Mouse (Mus musculus) neural tube, embryonic 12.5 days (tissue): Measurements from ENCODE around the gene Ssh1. TPM values are rescaled to one million over a fixed set of nuclear protein-coding genes. Genes with fewer than 3 reads are reported as not detected.

Source experiments
- ATAC-seq: fragments of 200-750 bp; cut with Nextera tagmentation; 2 replicates; pipeline ENCODE4 v1.8.0; 2017; ENCODE audit warnings: low read depth, mild to moderate bottlenecking, moderate TSS enrichment, moderate library complexity; ENCODE audit not compliant: low FRiP score
- H3K27ac ChIP-seq: fragments of 300-500 bp; sonication (generic); 2 replicates; pipeline ENCODE4 v1.5.1; 2016
- H3K27me3 ChIP-seq: fragments of 300-500 bp; sonication (generic); replicated peaks from 2 replicates; pipeline ENCODE4 v1.6.1; 2016; ENCODE audit warnings: mild to moderate bottlenecking
- H3K36me3 ChIP-seq: fragments of 300-500 bp; sonication (generic); 2 replicates; pipeline ENCODE4 v1.6.1; 2016; ENCODE audit warnings: mild to moderate bottlenecking
- H3K4me1 ChIP-seq: fragments of 300-500 bp; sonication (generic); 2 replicates; pipeline ENCODE4 v1.6.1; 2016
- H3K4me2 ChIP-seq: fragments of 300-500 bp; sonication (generic); replicated peaks from 2 replicates; pipeline ENCODE4 v1.6.1; 2016; ENCODE audit warnings: mild to moderate bottlenecking
- H3K4me3 ChIP-seq: fragments of 300-500 bp; sonication (generic); 2 replicates; pipeline ENCODE4 v1.5.1; 2016
- H3K9ac ChIP-seq: fragments of 300-500 bp; sonication (generic); 2 replicates; pipeline ENCODE4 v1.6.1; 2016; ENCODE audit warnings: mild to moderate bottlenecking
- H3K9me3 ChIP-seq: fragments of 300-500 bp; sonication (generic); 2 replicates; pipeline ENCODE4 v1.6.1; 2016; ENCODE audit warnings: mild to moderate bottlenecking
- WGBS: fragments of 180-500 bp; shearing (Covaris S2); methylation state at CpG from one replicate; pipeline ENCODE4 v1.1.7; 2016; 5-methylcytosine and 5-hydroxymethylcytosine counted together
- polyA plus RNA-seq: library from polyadenylated mRNA; unstranded; fragments of >200 nt; fragmentation: Nextera tagmentation; extraction: Ambion mirVana; gene quantifications from 2 replicates; pipeline ENCODE4 v1.2.1, GENCODE M21; 2016

Gene Ssh1
- polyA plus RNA-seq, 1 experiment from 2014 or later: 21.0 TPM

DNA sequence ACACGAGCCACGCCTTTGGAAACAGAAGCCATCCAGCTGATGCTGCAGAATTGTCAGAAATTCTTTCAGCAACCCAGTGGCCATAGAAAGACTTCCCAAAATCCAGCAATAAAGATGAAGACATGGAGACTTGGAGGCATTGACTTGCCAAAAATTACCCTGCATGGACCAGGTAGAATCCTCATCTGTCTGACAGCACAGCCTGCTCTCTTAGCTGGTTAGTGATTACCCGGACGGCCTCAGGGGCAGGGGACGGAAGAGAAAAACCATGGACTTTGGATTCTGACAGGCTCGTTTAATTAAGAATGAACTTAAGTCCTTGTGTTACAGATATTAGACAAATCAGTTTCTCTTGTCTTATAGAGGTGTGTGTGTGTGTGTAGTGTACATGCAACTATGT lies 83.0 kb downstream of the Ssh1 start:
- Histone ChIP-seq H3K4me2 (no peak overlapping the region), H3K4me3 (no peak overlapping the region), H3K4me1 (peaks cover 15% of the 10 kb centered on the region), H3K27ac (no peak overlapping the region), H3K9me3 (no peaks in the 10 kb centered on the region), H3K27me3 (no peaks in the 10 kb centered on the region), H3K36me3 (no peaks in the 10 kb centered on the region), H3K9ac (no peak overlapping the region)
- whole genome bisulfite sequencing: 80% methylated on average over 6 of the region's 6 CpGs
- no peak for ATAC-seq

DNA sequence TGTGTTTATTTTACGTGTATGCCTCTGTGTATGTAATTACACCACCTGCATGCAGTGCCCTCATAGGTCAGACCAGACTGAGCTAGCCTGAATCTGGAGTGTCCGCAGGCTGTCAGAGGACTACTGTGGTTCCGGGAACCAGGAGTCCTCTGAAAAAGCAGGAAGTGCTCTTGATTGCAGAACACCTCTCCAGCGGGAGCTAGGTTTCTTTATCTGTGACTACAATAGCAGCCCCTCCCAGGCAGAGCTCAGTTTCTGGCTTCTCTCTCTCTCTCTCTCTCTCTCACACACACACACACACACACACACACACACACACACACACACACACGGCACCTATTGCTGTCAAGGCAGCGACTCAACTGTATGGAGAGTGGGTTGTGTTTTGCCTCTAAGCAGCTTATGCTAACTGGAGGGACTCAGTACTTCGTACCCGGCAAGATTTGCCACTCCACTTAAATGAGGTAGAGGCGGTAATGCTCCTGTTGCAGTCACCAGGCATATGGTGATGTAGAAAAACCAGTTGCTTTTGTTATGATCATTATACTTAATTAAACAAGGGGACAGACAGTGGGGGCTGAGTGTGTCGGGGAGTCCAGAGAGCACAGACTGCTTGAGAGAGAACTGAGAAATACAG lies 83.5 kb downstream of the Ssh1 start:
- H3K36me3 ChIP-seq: no peaks in the 10 kb centered on the region
- H3K27ac ChIP-seq: no peak overlapping the region
- H3K27me3 ChIP-seq: no peaks in the 10 kb centered on the region
- 42% methylated on average over 10 of the region's 10 CpGs for WGBS
- no peak for ATAC-seq
- H3K4me3 ChIP-seq: no peak overlapping the region
- H3K4me1 ChIP-seq: peaks cover 20% of the 10 kb centered on the region
- H3K9ac ChIP-seq: no peak overlapping the region
- no peaks in the 10 kb centered on the region for H3K9me3 ChIP-seq
- H3K4me2 ChIP-seq: no peak overlapping the region

DNA sequence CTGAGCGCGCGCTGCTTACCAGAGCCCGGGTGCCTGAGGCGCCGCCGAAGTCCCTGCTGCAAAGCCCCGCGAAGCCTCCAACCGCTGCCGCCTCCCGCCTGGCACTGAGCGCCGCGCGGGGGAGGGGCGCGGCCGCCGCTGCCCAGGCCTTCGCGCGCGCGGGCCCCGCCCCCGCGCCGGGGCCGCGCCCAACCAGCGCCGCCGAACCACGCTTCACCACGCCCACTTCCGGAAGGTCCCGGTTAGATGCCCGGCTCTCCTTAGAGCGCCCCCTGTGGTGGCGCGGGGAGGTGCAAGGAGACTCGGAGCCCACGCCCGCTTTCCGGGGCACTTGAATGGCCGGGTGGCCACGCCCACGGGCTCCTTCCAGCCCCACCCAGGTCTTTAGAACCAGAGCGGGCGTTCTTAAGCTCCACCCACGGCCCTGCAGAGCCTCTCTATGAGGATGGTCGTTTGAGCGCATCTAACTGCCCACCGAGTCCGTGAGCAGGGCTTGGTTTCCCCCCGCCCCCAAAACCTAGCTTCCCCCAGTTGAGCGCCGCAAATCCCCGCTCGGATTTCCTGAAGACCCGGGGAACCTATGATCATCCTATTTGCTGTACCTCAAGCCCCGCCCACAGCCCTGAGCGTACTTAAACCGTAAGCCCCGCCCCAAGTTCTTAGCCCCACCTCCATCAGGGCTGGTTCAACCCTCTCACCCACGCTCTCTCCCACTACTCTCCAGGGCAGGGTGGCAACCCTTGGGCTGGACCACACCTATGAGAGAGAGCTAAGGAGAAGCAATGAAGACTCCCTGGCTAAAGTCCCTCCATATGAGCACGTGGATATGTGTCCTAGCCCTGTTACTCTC lies 84.9 kb downstream of the Ssh1 start, which contains the start of gene Coro1c:
Coro1c (minus strand) TSS at position 167 of the 850 bp plus-strand sequence.
- peak within 1 kb of the TSS; percentile 65 for H3K4me2 ChIP-seq
- H3K27ac ChIP-seq: peak within 1 kb of the TSS; percentile 98
- no peaks in the 10 kb centered on the region for H3K36me3 ChIP-seq
- peak; percentile 85 for ATAC-seq
- peaks cover 31% of the 10 kb centered on the region for H3K4me1 ChIP-seq
- WGBS: under 1% methylated on average over 68 of the region's 68 CpGs
- no peaks in the 10 kb centered on the region for H3K27me3 ChIP-seq
- H3K4me3 ChIP-seq: peak within 1 kb of the TSS; percentile 94
- H3K9me3 ChIP-seq: no peaks in the 10 kb centered on the region
- H3K9ac ChIP-seq: peak within 1 kb of the TSS; percentile 96

DNA sequence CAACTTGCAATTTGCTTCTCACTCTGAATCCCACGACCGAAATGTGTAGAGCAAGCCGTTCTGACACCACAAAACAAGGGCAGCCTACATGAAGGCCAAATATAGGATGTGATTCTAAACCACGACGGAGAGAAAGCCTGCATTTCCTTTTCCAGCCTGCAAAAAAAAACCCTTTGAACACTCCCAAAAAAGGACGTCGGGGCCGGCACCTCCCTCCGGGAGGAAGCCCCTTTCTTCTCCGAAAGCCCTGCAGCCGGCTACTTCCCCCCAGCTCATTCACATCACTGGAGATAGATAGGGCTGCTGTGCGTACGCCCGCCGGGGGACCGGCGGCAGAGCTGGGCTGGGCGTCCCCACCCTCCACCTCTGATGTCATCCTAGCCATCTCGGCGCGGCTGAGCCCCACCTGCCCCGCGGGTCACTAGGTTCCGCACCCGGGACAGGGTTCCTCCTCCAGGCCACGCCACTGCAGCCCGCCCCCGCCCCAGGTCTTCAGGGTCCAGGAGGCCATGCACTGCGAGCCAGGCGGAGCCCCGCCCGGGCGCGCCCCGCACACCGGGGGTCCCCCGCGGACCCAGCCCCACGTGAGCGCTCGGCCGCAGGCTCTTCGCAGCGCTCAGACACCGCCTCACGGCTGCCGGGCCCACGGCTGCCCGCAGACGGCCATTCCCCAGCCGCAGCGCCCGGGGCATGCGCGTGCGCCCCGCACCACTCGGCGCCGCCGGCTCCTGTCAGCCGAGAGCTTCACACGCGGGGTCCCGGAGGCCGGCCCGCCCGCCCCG lies 85.7 kb downstream of the Ssh1 start:
- peak; percentile 72 for ATAC-seq
- H3K36me3 ChIP-seq: no peaks in the 10 kb centered on the region
- peak overlapping the region; percentile 94 for H3K4me3 ChIP-seq
- no peaks in the 10 kb centered on the region for H3K9me3 ChIP-seq
- H3K4me1 ChIP-seq: peaks cover 39% of the 10 kb centered on the region
- under 1% methylated on average over 69 of the region's 69 CpGs for WGBS
- H3K9ac ChIP-seq: peak overlapping the region; percentile 96
- H3K27ac ChIP-seq: peak overlapping the region; percentile 98
- no peaks in the 10 kb centered on the region for H3K27me3 ChIP-seq
- peak overlapping the region; percentile 65 for H3K4me2 ChIP-seq

DNA sequence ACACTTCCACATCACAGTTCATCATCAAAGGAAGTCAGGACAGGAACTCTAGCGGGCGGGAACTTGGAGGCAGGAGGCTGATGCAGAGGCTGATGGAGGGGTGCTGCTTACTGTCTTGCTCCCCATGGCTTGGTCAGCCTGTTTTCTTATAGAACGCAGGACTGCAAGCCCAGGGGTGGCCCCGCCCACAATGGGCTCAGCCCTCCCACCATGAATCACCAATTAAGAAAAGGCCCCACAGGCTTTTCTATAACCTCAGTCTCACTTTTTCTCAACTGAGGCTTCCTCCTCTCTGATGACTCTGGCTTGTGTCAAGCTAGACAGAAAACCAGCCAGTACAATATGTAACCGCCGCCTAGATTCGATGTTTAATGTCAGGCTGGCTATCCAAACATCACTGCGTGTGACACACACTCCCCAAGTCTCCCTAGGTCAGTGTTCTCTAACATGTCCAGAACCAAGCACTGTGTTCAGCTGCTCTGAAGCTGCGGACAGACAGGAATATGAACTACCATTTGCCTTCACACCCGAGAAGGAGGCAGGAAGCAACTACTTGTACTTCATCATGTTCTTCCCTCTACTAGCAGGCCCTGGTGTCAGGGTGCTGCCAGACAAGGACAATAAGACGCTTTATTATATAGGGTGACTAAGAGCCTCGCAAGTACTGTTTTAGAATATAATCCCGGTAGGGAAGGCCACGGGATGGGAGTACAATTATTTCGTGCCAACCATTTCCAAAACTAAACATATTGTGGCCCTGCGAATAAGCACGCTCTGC lies 86.5 kb downstream of the Ssh1 start:
- WGBS: 19% methylated on average over 17 of the region's 17 CpGs

DNA sequence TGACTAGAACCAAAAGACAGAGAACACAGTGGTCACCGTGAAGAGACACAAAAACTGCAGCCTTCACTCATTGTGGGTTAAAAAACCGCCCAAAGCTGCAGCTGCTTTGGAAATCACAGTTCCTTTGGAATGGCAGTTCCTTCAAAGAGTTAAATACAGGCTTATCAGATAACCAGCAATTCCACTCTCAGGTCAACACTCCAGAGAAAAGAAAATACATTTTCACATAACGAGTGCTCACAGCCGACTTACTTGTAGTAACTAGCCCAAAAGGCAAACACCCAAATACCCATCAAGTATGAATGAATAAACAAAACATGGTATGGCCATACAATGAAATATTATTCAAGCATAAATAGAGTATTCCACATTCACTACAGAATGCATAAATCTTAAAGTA lies 88.7 kb downstream of the Ssh1 start:
- H3K36me3 ChIP-seq: no peaks in the 10 kb centered on the region
- ATAC-seq: no peak
- peak overlapping the region; percentile 65 for H3K4me2 ChIP-seq
- no peaks in the 10 kb centered on the region for H3K9me3 ChIP-seq
- WGBS: 59% methylated on average over 4 of the region's 4 CpGs
- no peak overlapping the region for H3K27ac ChIP-seq
- H3K9ac ChIP-seq: no peak overlapping the region
- no peak overlapping the region for H3K4me3 ChIP-seq
- H3K4me1 ChIP-seq: peaks cover 58% of the 10 kb centered on the region
- no peaks in the 10 kb centered on the region for H3K27me3 ChIP-seq

More for the DNA sequence above, 86.5 kb downstream of the Ssh1 start:
- no peaks in the 10 kb centered on the region for H3K27me3 ChIP-seq
- H3K36me3 ChIP-seq: no peaks in the 10 kb centered on the region
- H3K4me2 ChIP-seq: peak overlapping the region; percentile 65
- H3K9me3 ChIP-seq: no peaks in the 10 kb centered on the region
- H3K9ac ChIP-seq: peak overlapping the region; percentile 96
- peak overlapping the region; percentile 94 for H3K4me3 ChIP-seq
- no peak for ATAC-seq
- H3K4me1 ChIP-seq: peaks cover 47% of the 10 kb centered on the region
- peak overlapping the region; percentile 98 for H3K27ac ChIP-seq

GRCm38 (mm10) chr5:113902983-113903382 lies 90.7 kb downstream of the Ssh1 start:
- H3K4me1 ChIP-seq: peaks cover 70% of the 10 kb centered on the region

DNA sequence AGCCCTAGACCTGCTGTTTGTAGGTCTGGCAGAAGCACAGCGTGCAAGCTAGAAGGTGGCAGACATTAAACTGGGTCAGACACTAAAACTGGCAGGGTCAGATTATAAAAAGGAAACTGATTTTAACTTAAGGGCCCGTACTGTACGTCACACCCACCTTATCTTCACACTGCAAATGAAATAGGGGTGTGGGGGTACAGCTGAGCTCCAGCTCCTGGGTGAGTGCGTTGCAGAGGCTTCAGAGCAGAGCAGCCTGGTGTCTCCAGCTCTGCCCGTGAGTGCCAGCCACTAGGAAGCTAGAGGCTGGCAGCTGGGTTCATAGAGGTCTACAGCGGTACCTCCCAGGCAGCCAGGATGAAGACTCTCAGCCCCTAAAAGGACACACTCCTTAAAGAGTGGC lies 91.7 kb downstream of the Ssh1 start:
- Histone ChIP-seq H3K9ac (no peak overlapping the region), H3K27me3 (no peaks in the 10 kb centered on the region), H3K4me2 (no peak overlapping the region), H3K36me3 (no peaks in the 10 kb centered on the region), H3K9me3 (no peaks in the 10 kb centered on the region), H3K27ac (peak overlapping the region; percentile 32; the same call in 1 of the 2 replicates), H3K4me3 (no peak overlapping the region), H3K4me1 (peaks cover 69% of the 10 kb centered on the region)
- ATAC-seq: no peak
- WGBS: 85% methylated on average over 6 of the region's 6 CpGs

More at GRCm38 (mm10) chr5:113902983-113903382, 90.7 kb downstream of the Ssh1 start:
- Histone ChIP-seq H3K4me3 (no peak overlapping the region), H3K36me3 (no peaks in the 10 kb centered on the region), H3K27ac (no peak overlapping the region), H3K9ac (no peak overlapping the region), H3K4me2 (no peak overlapping the region), H3K27me3 (no peaks in the 10 kb centered on the region), H3K9me3 (no peaks in the 10 kb centered on the region)
- WGBS: 81% methylated on average over 5 of the region's 5 CpGs
- ATAC-seq: no peak

- Histone ChIP-seq H3K4me2 (no peak overlapping the region), H3K4me1 (peaks cover 61% of the 10 kb centered on the region), H3K9me3 (no peaks in the 10 kb centered on the region), H3K9ac (no peak overlapping the region), H3K36me3 (0 out of 2 replicates have a peak, but pooled peaks cover under 1% of the 10 kb centered on the region), H3K27ac (no peak overlapping the region), H3K27me3 (no peaks in the 10 kb centered on the region), H3K4me3 (no peak overlapping the region)
- WGBS: 57% methylated on average over 8 of the region's 8 CpGs
- 0 out of 2 replicates have a peak, but pooled peaks have one; percentile 48 for ATAC-seq
These were observed 92.6 kb downstream of the Ssh1 start for GRCm38 (mm10) chr5:113901074-113901571.

DNA sequence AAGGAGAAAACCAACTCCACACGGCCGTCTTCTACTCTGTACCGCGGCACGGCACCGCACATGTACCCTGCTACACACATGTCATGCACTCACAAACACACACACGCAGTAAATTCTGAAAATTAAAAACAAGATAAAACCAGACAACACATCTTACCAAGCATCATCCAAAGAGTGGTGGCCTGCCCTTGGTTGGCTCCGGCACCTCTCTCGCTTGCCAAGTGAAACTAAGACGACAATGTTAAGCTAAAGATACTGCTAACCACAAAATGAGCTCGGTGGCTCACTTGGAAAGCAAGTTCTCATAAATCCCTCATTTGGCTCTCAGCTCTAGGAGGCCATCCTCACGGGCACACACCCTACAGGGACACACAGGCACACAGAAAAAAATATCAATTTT lies 94.2 kb downstream of the Ssh1 start:
- Histone ChIP-seq H3K27me3 (no peaks in the 10 kb centered on the region), H3K4me3 (no peak overlapping the region), H3K4me1 (peaks cover 51% of the 10 kb centered on the region), H3K36me3 (0 out of 2 replicates have a peak, but pooled peaks cover 4% of the 10 kb centered on the region), H3K27ac (no peak overlapping the region), H3K9me3 (no peaks in the 10 kb centered on the region), H3K4me2 (no peak overlapping the region), H3K9ac (no peak overlapping the region)
- 95% methylated on average over 12 of the region's 12 CpGs for WGBS
- no peak for ATAC-seq

- Histone ChIP-seq H3K9ac (no peak overlapping the region), H3K27me3 (no peaks in the 10 kb centered on the region), H3K36me3 (0 out of 2 replicates have a peak, but pooled peaks cover 4% of the 10 kb centered on the region), H3K4me1 (peaks cover 40% of the 10 kb centered on the region), H3K4me3 (no peak overlapping the region), H3K27ac (no peak overlapping the region), H3K9me3 (no peaks in the 10 kb centered on the region), H3K4me2 (no peak overlapping the region)
- WGBS: 85% methylated on average over 7 of the region's 7 CpGs
- no peak for ATAC-seq
These were observed 101.7 kb downstream of the Ssh1 start for GRCm38 (mm10) chr5:113892005-113892404.
